Mouse (Mus musculus) spleen, adult 2 months (tissue): ENCODE measurements around the gene Dhx57. TPM values are rescaled to one million over a fixed set of nuclear protein-coding genes. Genes with fewer than 3 reads are reported as not detected.
"Not testable (repeated sequence)": the region's sequence is repeated elsewhere in the genome, so short reads cannot be mapped to it uniquely, and the experiment has no call there.

Source experiments
- DNase-seq, 2 experiments: peaks; one replicate each; pipeline versions ENCODE4 v3.0.0 to v3.0.0-alpha.2; 2012 to 2021; ENCODE audit warnings: low spot score in 2 of 2, low read depth in 1 of 2
- H3K27ac ChIP-seq: fragments of 200-500 bp; 2 replicates; pipeline ENCODE4 v1.5.1; 2012; ENCODE audit warnings: low read length, inconsistent platforms; ENCODE audit not compliant: insufficient read depth
- H3K27me3 ChIP-seq: fragments of 200-500 bp; 2 replicates; pipeline ENCODE4 v1.6.1; 2012; ENCODE audit warnings: mild to moderate bottlenecking, moderate library complexity, low read length, inconsistent platforms; ENCODE audit not compliant: control insufficient read depth, insufficient read depth
- H3K36me3 ChIP-seq: fragments of 200-500 bp; 2 replicates; pipeline ENCODE4 v1.6.1; 2012; ENCODE audit warnings: mild to moderate bottlenecking, low read length, inconsistent platforms; ENCODE audit not compliant: control insufficient read depth, insufficient read depth
- H3K4me1 ChIP-seq: fragments of 200-500 bp; 2 replicates; pipeline ENCODE4 v1.6.1; 2011; ENCODE audit warnings: inconsistent platforms; ENCODE audit not compliant: control insufficient read depth, insufficient read depth, insufficient read length
- H3K4me3 ChIP-seq: fragments of 200-500 bp; 2 replicates; pipeline ENCODE4 v1.5.1; 2011; ENCODE audit warnings: mild to moderate bottlenecking, inconsistent platforms; ENCODE audit not compliant: insufficient read depth, insufficient read length; ENCODE audit errors: extremely low read depth
- CTCF ChIP-seq: fragments of 200-500 bp; IDR thresholded peaks from 2 replicates; pipeline ENCODE4 v1.5.1; 2011; ENCODE audit warnings: mild to moderate bottlenecking, inconsistent platforms; ENCODE audit not compliant: insufficient read depth, insufficient read length, insufficient replicate concordance; ENCODE audit errors: extremely low read depth
- POLR2A ChIP-seq: fragments of 200-500 bp; IDR thresholded peaks from 2 replicates; pipeline ENCODE4 v1.6.1; 2011; ENCODE audit warnings: low read depth, low read length, inconsistent platforms
- WGBS: fragments of 180-500 bp; shearing (Covaris S2); methylation state at CpG from one replicate; pipeline ENCODE4 v1.1.7; 2018; 5-methylcytosine and 5-hydroxymethylcytosine counted together
- polyA plus RNA-seq: library from polyadenylated mRNA; depleted of rRNA; stranded (reverse); fragments of >200 nt; gene quantifications from 2 replicates; pipeline ENCODE4 v1.2.3, GENCODE M21; 2012

The Dhx57 gene
- polyA plus RNA-seq, 1 experiment, result 10.6 TPM

GRCm38 (mm10) chr17:80236805-80237204 lies 53.5 kb downstream of the Dhx57 start:
- WGBS, result 47% methylated on average over 3 of the region's 3 CpGs
- H3K4me1 ChIP-seq, result no peaks in the 10 kb centered on the region

GRCm38 (mm10) chr17:80235477-80235876 lies 54.8 kb downstream of the Dhx57 start:
- peaks cover 11% of the 10 kb centered on the region for H3K36me3 ChIP-seq
- no peak overlapping the region for H3K27ac ChIP-seq
- TF ChIP-seq CTCF, result no peak
- no peak for TF ChIP-seq POLR2A
- no peaks in the 10 kb centered on the region for H3K4me1 ChIP-seq
- H3K4me3 ChIP-seq, result no peak overlapping the region
- no peak for DNase-seq
- 84% methylated on average over 3 of the region's 3 CpGs for WGBS
- no peaks in the 10 kb centered on the region for H3K27me3 ChIP-seq

More at GRCm38 (mm10) chr17:80236805-80237204, 53.5 kb downstream of the Dhx57 start:
- Histone ChIP-seq H3K27me3 (no peaks in the 10 kb centered on the region), H3K27ac (no peak overlapping the region), H3K36me3 (peaks cover 17% of the 10 kb centered on the region), H3K4me3 (no peak overlapping the region)
- TF ChIP-seq POLR2A (no peak), CTCF (no peak)
- DNase-seq, result peak; percentile 34 to 60

GRCm38 (mm10) chr17:80234376-80234775 lies 55.9 kb downstream of the Dhx57 start:
- TF ChIP-seq POLR2A, result no peak
- TF ChIP-seq CTCF, result no peak
- no peaks in the 10 kb centered on the region for H3K27me3 ChIP-seq
- H3K4me1 ChIP-seq, result no peaks in the 10 kb centered on the region
- no peak overlapping the region for H3K27ac ChIP-seq
- 72% methylated on average over 7 of the region's 7 CpGs for WGBS
- no peak for DNase-seq
- no peak overlapping the region for H3K4me3 ChIP-seq
- H3K36me3 ChIP-seq, result peaks cover 8% of the 10 kb centered on the region

- WGBS, result 91% methylated on average over 5 of the region's 5 CpGs
- no peak for DNase-seq
- H3K27me3 ChIP-seq, result no peaks in the 10 kb centered on the region
- no peaks in the 10 kb centered on the region for H3K4me1 ChIP-seq
- no peak overlapping the region for H3K4me3 ChIP-seq
- no peak overlapping the region for H3K27ac ChIP-seq
- H3K36me3 ChIP-seq, result peaks cover 5% of the 10 kb centered on the region
- no peak for TF ChIP-seq CTCF
- no peak for TF ChIP-seq POLR2A
These were observed 56.4 kb downstream of the Dhx57 start for GRCm38 (mm10) chr17:80233844-80234243.

- no peak overlapping the region for H3K4me3 ChIP-seq
- no peaks in the 10 kb centered on the region for H3K27me3 ChIP-seq
- TF ChIP-seq CTCF (no peak), POLR2A (no peak)
- 89% methylated on average over 2 of the region's 2 CpGs for WGBS
- no peak overlapping the region for H3K27ac ChIP-seq
- DNase-seq, result no peak
- no peaks in the 10 kb centered on the region for H3K4me1 ChIP-seq
- no peaks in the 10 kb centered on the region for H3K36me3 ChIP-seq
These were observed 60.9 kb downstream of the Dhx57 start for GRCm38 (mm10) chr17:80229396-80229795.

- not testable (repeated sequence) for H3K4me1 ChIP-seq, H3K36me3 ChIP-seq, H3K27me3 ChIP-seq, H3K27ac ChIP-seq, H3K4me3 ChIP-seq, DNase-seq
- WGBS, result 40% methylated on average over 5 of the region's 5 CpGs
These were observed 65.1 kb downstream of the Dhx57 start for GRCm38 (mm10) chr17:80225142-80225541.

GRCm38 (mm10) chr17:80224326-80225116 lies 65.8 kb downstream of the Dhx57 start, which contains the start of gene Gemin6:
Gene Gemin6, plus strand, starts transcription at chr17:80224441.
- Histone ChIP-seq H3K4me1 (no peaks in the 10 kb centered on the region), H3K4me3 (peak within 1 kb of the TSS; percentile 74), H3K27me3 (no peaks in the 10 kb centered on the region), H3K27ac (peak within 1 kb of the TSS; percentile 88), H3K36me3 (no peaks in the 10 kb centered on the region)
- DNase-seq, result peak; percentile 66 to 78
- TF ChIP-seq POLR2A (peak; percentile 67), CTCF (no peak)
- WGBS, result under 1% methylated on average over 33 of the region's 33 CpGs
